Mouse (Mus musculus) spleen, postnatal 14 days (tissue): ENCODE data around the gene Rffl.
A peak's percentile ranks its signal among the peaks of the same experiment; 100 is the strongest.

Experiments
- DNase-seq, 2 experiments: peaks; one replicate each; pipeline ENCODE4 v3.0.0; 2021 to 2022; ENCODE audit warnings: low spot score in 2 of 2

The Rffl gene

GRCm38 (mm10) chr11:82871031-82871446, at the start of gene Rffl:
Rffl (minus strand) TSS chr11:82871210.
- peak; percentile 93 to 97 for DNase-seq

- DNase-seq = no peak
Observed at GRCm38 (mm10) chr11:82920768-82921167, 49.8 kb upstream of the Rffl start.

- peak; percentile 44 to 66 for DNase-seq
Observed at GRCm38 (mm10) chr11:82914711-82915352, 43.8 kb upstream of the Rffl start.

GRCm38 (mm10) chr11:82910679-82911389, 39.8 kb upstream of the Rffl start:
- no peak for DNase-seq

- DNase-seq = no peak
Observed at GRCm38 (mm10) chr11:82910250-82910649, 39.2 kb upstream of the Rffl start, which contains the start of gene Unc45b. Unc45b (plus strand) TSS chr11:82910550.

GRCm38 (mm10) chr11:82908608-82908989, 37.6 kb upstream of the Rffl start:
- DNase-seq = no peak

- peak; percentile 87 to 95 for DNase-seq
Observed at GRCm38 (mm10) chr11:82907651-82908607, 36.9 kb upstream of the Rffl start, which contains the start of gene Nle1. Nle1 (minus strand) TSS chr11:82908411.

- DNase-seq = no peak
Observed at GRCm38 (mm10) chr11:82905816-82906215, 34.8 kb upstream of the Rffl start.

GRCm38 (mm10) chr11:82904952-82905351, 33.9 kb upstream of the Rffl start:
- no peak for DNase-seq

GRCm38 (mm10) chr11:82901606-82902310, 30.7 kb upstream of the Rffl start:
- no peak for DNase-seq

- DNase-seq = no peak
Observed at GRCm38 (mm10) chr11:82899720-82900119, 28.7 kb upstream of the Rffl start.

- DNase-seq = no peak
Observed at GRCm38 (mm10) chr11:82897478-82897877, 26.5 kb upstream of the Rffl start.

GRCm38 (mm10) chr11:82891936-82892335, 20.9 kb upstream of the Rffl start, which contains the start of gene Fndc8:
Fndc8 (plus strand) TSS chr11:82892124.
- DNase-seq = no peak

GRCm38 (mm10) chr11:82890342-82890762, 19.3 kb upstream of the Rffl start, which contains the start of gene Rad51d:
Rad51d (minus strand) TSS chr11:82890614.
- DNase-seq = peak; percentile 91 to 94

GRCm38 (mm10) chr11:82889524-82890341, 18.7 kb upstream of the Rffl start:
- no peak for DNase-seq

GRCm38 (mm10) chr11:82888491-82888946, 17.5 kb upstream of the Rffl start:
- DNase-seq = no peak

GRCm38 (mm10) chr11:82886559-82886958, 15.5 kb upstream of the Rffl start:
- DNase-seq = no peak

GRCm38 (mm10) chr11:82883180-82883579, 12.2 kb upstream of the Rffl start:
- no peak for DNase-seq

GRCm38 (mm10) chr11:82877726-82878344, 6.8 kb upstream of the Rffl start:
- DNase-seq = no peak

- no peak for DNase-seq
Observed at GRCm38 (mm10) chr11:82875631-82876030, 4.6 kb upstream of the Rffl start.
